Mouse (Mus musculus) erythroblast, embryonic 14.5 days (primary cell): ENCODE results near the gene Espnl.

Experiments used
- GATA1 ChIP-seq: IDR thresholded peaks from 2 replicates; pipeline ENCODE4 v1.6.1; 2012; ENCODE audit warnings: low read length, inconsistent platforms, mixed read lengths
- TAL1 ChIP-seq: IDR thresholded peaks from 3 replicates; pipeline ENCODE4 v1.6.1; 2012; ENCODE audit warnings: low read length, inconsistent platforms, mixed read lengths

DNA sequence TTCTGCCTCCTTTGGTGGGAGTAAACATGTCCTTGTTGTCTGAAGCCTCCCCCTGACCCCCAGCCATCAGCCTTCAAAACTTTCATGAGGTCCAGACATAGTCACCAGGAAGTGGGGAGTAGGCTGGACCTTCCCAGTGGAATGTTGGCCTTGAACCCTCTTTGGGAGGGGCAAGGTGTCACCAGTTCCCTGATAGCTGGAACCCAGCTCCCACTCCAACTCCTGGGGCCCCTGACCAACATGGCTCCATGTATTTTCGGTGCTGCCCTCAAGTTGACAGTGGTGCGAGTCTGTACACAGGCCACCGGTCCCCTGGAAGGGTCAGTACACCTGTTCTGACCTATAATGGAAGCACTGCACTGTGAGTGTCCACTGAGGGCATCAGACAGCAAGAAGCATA is 45.4 kb downstream of the Espnl start:
- TF ChIP-seq GATA1 (no peak), TAL1 (no peak)
